Mouse (Mus musculus) kidney, adult 2 months (tissue): Measurements from ENCODE around the gene Fasl.

Experiments used
- CTCF ChIP-seq: fragments of 200-500 bp; conservative IDR thresholded peaks from 2 replicates; pipeline ENCODE4 v1.5.1; 2011; ENCODE audit warnings: low read depth, mild to moderate bottlenecking, control low read depth, low read length, moderate library complexity, mixed read lengths; ENCODE audit not compliant: insufficient read depth, insufficient read length
- POLR2A ChIP-seq: fragments of 200-500 bp; IDR thresholded peaks from one replicate; pipeline ENCODE4 v1.6.1; 2011; ENCODE audit warnings: low read depth, low read length, control low read depth

GRCm38 (mm10) chr1:161801321-161801720, 13.0 kb upstream of the Fasl start:
- no peak for TF ChIP-seq CTCF
- no peak for TF ChIP-seq POLR2A
